Mouse (Mus musculus) CH12.LX (cell line): ENCODE measurements at regions not wholly inside any gene's neighbourhood (a gene's known extent, or its start where the extent isn't known, plus 50 kb on each side); places are given as distances from the start of the nearest gene placed in this dataset.

ENCODE experiments used
- CTCF ChIP-seq, 2 experiments: IDR thresholded peaks in 1 of 2; conservative IDR thresholded peaks in 1 of 2; 2 replicates each; pipeline ENCODE4 v1.5.1; 2011 to 2012; ENCODE audit warnings: low read depth in 2 of 2, low read length in 2 of 2, improper control_type of control experiment in 1 of 2, inconsistent platforms in 1 of 2, mild to moderate bottlenecking in 1 of 2, moderate library complexity in 1 of 2
- ETS1 ChIP-seq: conservative IDR thresholded peaks from 2 replicates; pipeline ENCODE4 v1.6.1; 2012; ENCODE audit warnings: low read depth, mild to moderate bottlenecking, inconsistent platforms, low read length, improper control_type of control experiment, moderate library complexity
- NELFE ChIP-seq: IDR thresholded peaks from 2 replicates; pipeline ENCODE4 v1.6.1; 2011; ENCODE audit warnings: low read depth, low read length, improper control_type of control experiment
- NRF1 ChIP-seq: IDR thresholded peaks from 2 replicates; pipeline ENCODE4 v1.6.1; 2014; ENCODE audit warnings: low read depth, mild to moderate bottlenecking, inconsistent platforms, low read length, improper control_type of control experiment, moderate library complexity
- POLR2A ChIP-seq: IDR thresholded peaks from 2 replicates; pipeline ENCODE4 v1.6.1; 2011; ENCODE audit warnings: low read depth, mild to moderate bottlenecking, improper control_type of control experiment, low read length
- RAD21 ChIP-seq: IDR thresholded peaks from 2 replicates; pipeline ENCODE4 v1.6.1; 2011; ENCODE audit warnings: low read depth, mild to moderate bottlenecking, low read length, improper control_type of control experiment, moderate library complexity
- SMC3 ChIP-seq: IDR thresholded peaks from 2 replicates; pipeline ENCODE4 v1.6.1; 2011; ENCODE audit warnings: low read depth, low read length, improper control_type of control experiment
- ZNF384 ChIP-seq: IDR thresholded peaks from 2 replicates; pipeline ENCODE4 v1.6.1; 2012; ENCODE audit warnings: low read depth, low read length, improper control_type of control experiment, inconsistent platforms

DNA sequence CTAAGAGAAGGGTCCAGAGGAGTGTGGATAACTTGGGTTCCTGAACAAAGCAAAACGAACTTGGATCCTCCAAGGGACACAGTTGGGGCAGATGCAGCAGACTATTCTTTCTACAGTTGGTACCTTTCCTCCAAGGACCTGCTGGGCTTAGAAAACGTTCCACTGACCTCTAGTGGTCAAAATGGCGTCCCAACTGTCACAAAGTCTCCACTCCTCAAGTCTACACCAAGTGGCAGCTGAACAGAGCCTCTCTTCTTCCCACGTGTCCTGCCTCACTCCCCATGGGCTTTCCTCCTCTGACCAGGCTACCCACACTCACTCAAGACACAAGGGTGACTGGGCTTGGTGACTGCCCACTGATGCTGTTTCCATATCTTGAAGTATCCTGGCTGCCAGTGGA lies 67.1 kb upstream of the Parp11 start:
- TF ChIP-seq POLR2A (no peak), ETS1 (no peak), RAD21 (peak; percentile 95), CTCF (conservative IDR thresholded peaks at IDR 0.05 in 1 of 2, IDR thresholded peaks at IDR 0.05 in 1 of 2; ENCODE audit: low read depth in 2 of 2, low read length in 2 of 2) (peak; percentile 61 to 92), SMC3 (peak; percentile 91), ZNF384 (no peak), NRF1 (no peak), NELFE (no peak; the same call in 1 of the 2 replicates)
